Mouse (Mus musculus): ENCODE data around the gene Cdc42bpg.
"Not testable (repeated sequence)": the region's sequence is repeated elsewhere in the genome, so short reads cannot be mapped to it uniquely, and the experiment has no call there.

Cdc42bpg gene

GRCm38 (mm10) chr19:6299450-6300267, 6.6 kb upstream of the Cdc42bpg start:
- DNase-seq: no peak

GRCm38 (mm10) chr19:6300402-6300841, 5.8 kb upstream of the Cdc42bpg start:
- DNase-seq: no peak

- DNase-seq: no peak
Observed at GRCm38 (mm10) chr19:6302114-6302513, 4.1 kb upstream of the Cdc42bpg start.

- peak; percentile 88 to 91 for DNase-seq
Observed at GRCm38 (mm10) chr19:6302522-6302921, 3.7 kb upstream of the Cdc42bpg start.

- DNase-seq: peak in 1 of 2 experiments; percentile 44
Observed at GRCm38 (mm10) chr19:6303831-6304230, 2.4 kb upstream of the Cdc42bpg start.

GRCm38 (mm10) chr19:6304787-6305516, 1.3 kb upstream of the Cdc42bpg start:
- peak; percentile 91 to 95 for DNase-seq

- DNase-seq: no peak
Observed at GRCm38 (mm10) chr19:6305517-6306115, 640 bp upstream of the Cdc42bpg start.

GRCm38 (mm10) chr19:6306586-6306985, 330 bp downstream of the Cdc42bpg start:
- peak; percentile 69 to 85 for DNase-seq

- peak; percentile 53 to 55 for DNase-seq
Observed at GRCm38 (mm10) chr19:6307733-6308531, 1.7 kb downstream of the Cdc42bpg start.

GRCm38 (mm10) chr19:6310181-6310580, 3.9 kb downstream of the Cdc42bpg start:
- DNase-seq: peak; percentile 54 to 67

GRCm38 (mm10) chr19:6311783-6312182, 5.5 kb downstream of the Cdc42bpg start:
- not testable (repeated sequence) for DNase-seq

- DNase-seq: no peak
Observed at GRCm38 (mm10) chr19:6313796-6314195, 7.5 kb downstream of the Cdc42bpg start.

GRCm38 (mm10) chr19:6314513-6314912, 8.3 kb downstream of the Cdc42bpg start:
- no peak for DNase-seq

GRCm38 (mm10) chr19:6315573-6315972, 9.3 kb downstream of the Cdc42bpg start:
- DNase-seq: peak; percentile 76 to 82

GRCm38 (mm10) chr19:6318145-6318544, 11.9 kb downstream of the Cdc42bpg start:
- no peak for DNase-seq

- DNase-seq: no peak
Observed at GRCm38 (mm10) chr19:6321358-6321757, 15.1 kb downstream of the Cdc42bpg start.

- peak in 1 of 2 experiments; percentile 39 for DNase-seq
Observed at GRCm38 (mm10) chr19:6321786-6322621, 15.7 kb downstream of the Cdc42bpg start.

GRCm38 (mm10) chr19:6324751-6325150, 18.5 kb downstream of the Cdc42bpg start:
- no peak for DNase-seq

GRCm38 (mm10) chr19:6331178-6331577, 24.9 kb downstream of the Cdc42bpg start:
- DNase-seq: no peak

- peak; percentile 66 to 77 for DNase-seq
Observed at GRCm38 (mm10) chr19:6331719-6332516, 25.7 kb downstream of the Cdc42bpg start.

All from cerebellum, adult 18-20 months (tissue).